Mouse (Mus musculus) spleen, adult 2 months (tissue): ENCODE results near the gene Hibch.
"Not testable (repeated sequence)": the region's sequence is repeated elsewhere in the genome, so short reads cannot be mapped to it uniquely, and the experiment has no call there.

Experiments
- CTCF ChIP-seq: fragments of 200-500 bp; IDR thresholded peaks from 2 replicates; pipeline ENCODE4 v1.5.1; 2011; ENCODE audit warnings: mild to moderate bottlenecking, inconsistent platforms; ENCODE audit not compliant: insufficient read depth, insufficient read length, insufficient replicate concordance; ENCODE audit errors: extremely low read depth
- POLR2A ChIP-seq: fragments of 200-500 bp; IDR thresholded peaks from 2 replicates; pipeline ENCODE4 v1.6.1; 2011; ENCODE audit warnings: low read depth, low read length, inconsistent platforms

DNA sequence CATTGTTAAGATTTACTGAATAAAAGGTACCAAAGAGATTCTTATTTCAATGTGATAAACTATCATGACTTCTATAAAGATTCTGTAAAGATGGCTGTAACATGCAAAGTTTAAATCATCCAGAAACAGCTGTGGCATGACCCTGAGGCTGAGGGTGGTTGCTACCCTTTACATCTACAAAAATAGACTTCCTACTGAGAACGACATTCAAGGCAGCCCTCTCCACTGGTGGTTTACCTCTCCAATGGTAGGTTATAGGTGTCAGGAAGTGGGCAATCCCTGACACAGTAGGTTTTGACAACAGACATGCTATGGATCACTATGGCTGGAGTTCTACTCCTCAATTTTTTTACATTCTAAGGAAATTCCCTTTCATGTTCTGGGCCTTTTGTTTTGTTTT is 79.8 kb downstream of the Hibch start:
- not testable (repeated sequence) for TF ChIP-seq POLR2A, CTCF
